Mouse (Mus musculus) lung, postnatal 36 days (tissue): Measurements from ENCODE around the gene Myo9b.

ENCODE experiments used
- DNase-seq: peaks from one replicate; pipeline ENCODE4 v3.0.0; 2022; ENCODE audit warnings: mixed read lengths

Myo9b gene

GRCm38 (mm10) chr8:71392871-71393270 lies 120.4 kb downstream of the Myo9b start:
- DNase-seq: peak; percentile 82

GRCm38 (mm10) chr8:71394481-71394880 lies 122.0 kb downstream of the Myo9b start:
- no peak for DNase-seq

GRCm38 (mm10) chr8:71395071-71395470 lies 122.6 kb downstream of the Myo9b start:
- DNase-seq: no peak

GRCm38 (mm10) chr8:71395629-71396028 lies 123.1 kb downstream of the Myo9b start, which contains the start of gene Ushbp1:
Gene Ushbp1, minus strand, starts transcription at chr8:71395802.
- peak; percentile 74 for DNase-seq

- peak; percentile 98 for DNase-seq
Observed at GRCm38 (mm10) chr8:71396639-71397305, 124.3 kb downstream of the Myo9b start, which contains the start of gene Babam1. Gene Babam1, plus strand, starts transcription at chr8:71396861.

GRCm38 (mm10) chr8:71397701-71398100 lies 125.2 kb downstream of the Myo9b start:
- no peak for DNase-seq

- DNase-seq: no peak
Observed at GRCm38 (mm10) chr8:71400826-71401225, 128.3 kb downstream of the Myo9b start.

GRCm38 (mm10) chr8:71401454-71401853 lies 128.9 kb downstream of the Myo9b start:
- DNase-seq: no peak

- DNase-seq: no peak
Observed at GRCm38 (mm10) chr8:71402446-71402964, 130.0 kb downstream of the Myo9b start.

- no peak for DNase-seq
Observed at GRCm38 (mm10) chr8:71403107-71403885, 130.8 kb downstream of the Myo9b start.

GRCm38 (mm10) chr8:71404011-71404410 lies 131.5 kb downstream of the Myo9b start:
- no peak for DNase-seq

GRCm38 (mm10) chr8:71404951-71405351 lies 132.4 kb downstream of the Myo9b start:
- no peak for DNase-seq

GRCm38 (mm10) chr8:71405401-71406098 lies 133.0 kb downstream of the Myo9b start, which contains the start of gene Ankle1:
Gene Ankle1, plus strand, starts transcription at chr8:71406010.
- DNase-seq: peak; percentile 97

- DNase-seq: peak; percentile 82
Observed at GRCm38 (mm10) chr8:71406099-71407015, 133.8 kb downstream of the Myo9b start.

- DNase-seq: no peak
Observed at GRCm38 (mm10) chr8:71407441-71407840, 134.9 kb downstream of the Myo9b start.

- DNase-seq: no peak
Observed at GRCm38 (mm10) chr8:71408231-71408630, 135.7 kb downstream of the Myo9b start.
